Mouse (Mus musculus) gastrocnemius, postnatal 4 days (tissue): Measurements from ENCODE around the gene Slc25a42. TPM values are rescaled to one million over a fixed set of nuclear protein-coding genes. Genes with fewer than 3 reads are reported as not detected.
A peak's percentile ranks its signal among the peaks of the same experiment; 100 is the strongest.

Source experiments
- DNase-seq, 2 experiments: peaks; one replicate each; pipeline ENCODE4 v3.0.0; 2021 to 2022; ENCODE audit warnings: low spot score in 2 of 2, mixed read lengths in 2 of 2
- total RNA-seq, 2 experiments: library from RNA; stranded (reverse); gene quantifications; 2 replicates each; pipeline ENCODE4 v1.2.3; 2021

Slc25a42 gene
- total RNA-seq, 2 experiments from 2014 or later = 26.2 to 27.9 TPM

GRCm38 (mm10) chr8:70172043-70172681 lies 39.9 kb downstream of the Slc25a42 start, which contains the start of gene Tmem161a:
Gene Tmem161a, plus strand, starts transcription at chr8:70172356.
- peak; percentile 74 to 90 for DNase-seq

- no peak for DNase-seq
Measured at GRCm38 (mm10) chr8:70171240-70171639, 40.9 kb downstream of the Slc25a42 start.

- DNase-seq = no peak
Measured at GRCm38 (mm10) chr8:70170748-70171147, 41.4 kb downstream of the Slc25a42 start.

DNA sequence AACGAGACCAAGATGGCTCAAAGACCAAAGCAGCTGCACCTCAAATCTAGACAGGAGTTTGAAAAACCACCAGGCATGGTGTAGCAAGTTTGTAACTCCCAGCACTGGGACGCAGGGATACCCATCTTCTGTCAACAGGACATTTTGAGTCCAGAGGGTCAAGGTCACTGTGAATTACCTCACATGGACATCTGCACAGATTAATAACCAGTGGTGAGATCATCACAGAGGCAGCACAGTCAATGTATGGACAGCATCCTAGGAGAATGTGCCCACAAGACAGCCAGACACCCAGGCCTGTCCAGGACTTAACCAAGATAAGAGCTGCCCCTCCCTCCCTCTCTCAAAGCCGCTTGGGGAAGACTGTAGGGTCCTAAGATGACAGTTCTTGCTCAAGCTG lies 42.0 kb downstream of the Slc25a42 start:
- DNase-seq = no peak

- DNase-seq = peak; percentile 57 to 74
Measured at GRCm38 (mm10) chr8:70166504-70167110, 45.5 kb downstream of the Slc25a42 start.

DNA sequence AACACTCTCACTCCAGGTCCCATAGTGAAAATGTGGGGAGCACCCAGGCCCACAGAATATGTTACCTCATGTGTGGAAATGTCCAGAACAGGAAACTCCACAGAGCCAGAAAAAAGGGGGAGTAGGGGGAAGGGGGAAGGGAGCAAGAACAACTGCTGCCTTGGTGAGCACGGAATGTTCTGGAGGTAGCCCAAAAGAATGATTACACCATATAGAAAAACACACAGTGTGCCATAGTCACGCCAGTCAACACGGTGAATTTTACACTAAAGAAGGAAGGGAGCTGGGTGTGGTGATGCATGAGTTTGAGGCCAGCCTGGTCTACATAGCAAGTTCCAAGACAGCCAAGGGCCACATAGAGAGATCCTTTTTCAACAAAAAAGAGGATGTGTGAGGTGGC lies 48.8 kb downstream of the Slc25a42 start:
- no peak for DNase-seq

- no peak for DNase-seq
Measured at GRCm38 (mm10) chr8:70160015-70160414, 52.1 kb downstream of the Slc25a42 start.

- DNase-seq = no peak
Measured at GRCm38 (mm10) chr8:70159211-70159610, 52.9 kb downstream of the Slc25a42 start.

DNA sequence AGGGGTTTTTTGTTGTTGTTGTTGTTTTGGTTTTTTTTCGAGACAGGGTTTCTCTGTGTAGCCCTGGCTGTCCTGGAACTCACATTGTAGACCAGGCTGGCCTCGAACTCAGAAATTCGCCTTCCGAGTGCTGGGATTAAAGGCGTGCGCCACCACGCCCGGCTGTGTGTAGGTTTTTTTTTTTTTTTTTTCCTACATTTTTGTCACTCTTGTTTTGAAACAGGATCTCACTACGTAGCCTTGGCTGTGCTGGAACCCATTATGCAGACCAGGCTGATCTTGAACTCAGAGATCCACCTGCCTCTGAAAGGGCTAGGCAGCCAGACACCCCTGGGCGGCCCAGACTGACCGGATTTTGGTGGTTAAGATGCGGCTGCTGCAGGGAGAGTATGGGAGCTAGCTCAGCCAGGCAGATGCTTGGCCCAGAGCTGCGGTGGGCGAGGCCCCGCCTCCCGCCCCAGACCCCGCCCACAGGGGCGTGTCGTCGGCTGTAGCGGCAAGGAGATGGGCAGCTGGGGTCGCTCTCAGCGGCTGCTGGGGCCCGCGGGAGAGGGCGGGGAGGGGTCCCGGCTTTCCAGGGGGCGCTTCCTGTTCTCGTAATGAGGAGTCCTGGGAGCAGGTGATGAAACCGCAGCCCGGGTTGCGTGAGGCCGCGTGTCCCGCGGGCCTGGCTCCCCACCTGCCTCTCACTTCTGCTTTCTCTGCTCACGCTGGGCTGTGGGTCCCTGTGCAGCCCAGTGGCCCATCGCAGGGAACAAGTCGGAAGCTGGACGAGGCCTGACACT lies 53.8 kb downstream of the Slc25a42 start:
- peak; percentile 43 to 68 for DNase-seq

GRCm38 (mm10) chr8:70157240-70157800 lies 54.8 kb downstream of the Slc25a42 start:
- no peak for DNase-seq

- peak; percentile 43 to 73 for DNase-seq
Measured at GRCm38 (mm10) chr8:70152537-70153257, 59.4 kb downstream of the Slc25a42 start.

DNA sequence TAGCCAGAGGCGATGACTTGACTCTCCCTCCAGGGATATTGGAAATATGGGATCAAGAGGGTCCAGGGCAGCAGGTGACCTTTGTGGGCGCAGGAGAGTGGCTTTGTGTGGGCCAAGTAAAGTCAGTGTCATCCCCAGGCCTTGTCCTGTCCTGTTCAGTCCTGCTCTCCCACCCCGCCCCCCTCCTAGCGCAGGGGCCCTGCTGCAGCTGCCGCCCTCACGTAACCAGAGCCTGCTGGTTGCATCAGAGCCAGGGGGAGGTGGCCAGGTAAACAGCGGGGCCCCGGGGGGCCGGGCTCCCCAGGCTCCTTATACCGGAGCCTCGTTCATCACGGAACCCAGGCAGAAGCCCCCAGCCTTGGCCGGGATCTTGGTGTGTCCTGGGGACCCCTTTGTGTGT lies 61.9 kb downstream of the Slc25a42 start:
- no peak for DNase-seq

DNA sequence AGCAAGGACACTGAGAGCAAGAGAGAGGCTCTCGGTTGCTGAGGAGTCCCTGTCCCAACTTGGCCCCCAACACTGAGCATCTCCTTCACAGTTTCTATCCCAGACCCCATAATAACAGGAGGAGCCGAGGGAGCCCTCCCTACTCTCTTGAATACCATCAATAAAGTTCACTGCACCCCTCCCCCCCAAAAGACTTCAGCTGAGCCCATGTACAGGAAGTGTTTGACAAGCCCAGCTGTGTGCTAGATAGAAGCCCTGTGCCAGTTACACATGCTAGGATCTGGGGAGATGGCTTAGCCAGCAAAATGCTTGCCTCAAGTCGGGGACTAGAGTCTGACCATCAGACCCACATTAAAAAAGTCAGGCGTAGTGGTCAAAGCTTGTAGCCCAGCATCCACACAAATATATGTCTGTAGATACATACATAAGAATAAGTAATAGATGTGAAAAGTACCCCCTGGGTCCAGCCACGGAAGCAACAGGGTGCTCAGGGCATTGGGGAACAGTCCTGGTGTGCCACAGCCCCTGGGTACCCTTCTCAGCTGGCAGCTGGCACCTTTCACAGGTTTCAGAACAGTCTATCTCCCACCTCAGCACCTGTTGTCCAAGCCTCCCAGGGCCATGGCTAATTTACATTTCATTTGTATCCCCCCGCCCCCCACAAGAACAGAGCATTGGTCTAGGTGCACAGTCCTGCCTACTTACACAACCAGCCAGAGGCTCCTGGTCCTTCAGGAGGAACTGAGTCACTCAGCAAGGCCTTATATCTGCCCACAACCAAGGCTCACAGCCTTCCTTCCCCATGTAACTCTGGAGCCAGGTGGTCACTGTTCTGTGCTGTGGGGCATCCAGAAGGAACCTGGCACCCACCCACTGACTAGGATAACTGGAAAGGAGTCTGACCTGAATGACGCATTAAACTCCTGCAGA lies 64.2 kb downstream of the Slc25a42 start:
- no peak for DNase-seq

DNA sequence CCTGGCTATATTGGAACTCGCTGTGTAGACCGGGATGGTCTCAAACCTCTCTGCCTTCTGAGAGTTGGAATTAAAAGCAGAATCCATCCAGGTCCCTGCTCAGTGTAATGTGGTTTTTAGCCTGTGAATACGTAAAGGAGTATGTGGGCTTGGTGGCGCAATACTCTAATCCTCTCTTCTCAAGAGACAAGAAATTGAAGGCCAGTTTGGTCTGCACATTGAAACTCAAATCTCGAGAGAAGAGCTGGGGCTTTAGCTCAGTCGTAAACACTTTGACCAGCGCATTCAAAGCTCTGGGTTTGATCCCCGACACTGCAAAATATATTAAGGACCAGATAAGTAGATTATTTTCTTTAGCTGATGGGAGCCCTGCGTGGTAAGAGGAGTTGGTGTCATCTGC lies 72.1 kb downstream of the Slc25a42 start:
- DNase-seq = no peak

DNA sequence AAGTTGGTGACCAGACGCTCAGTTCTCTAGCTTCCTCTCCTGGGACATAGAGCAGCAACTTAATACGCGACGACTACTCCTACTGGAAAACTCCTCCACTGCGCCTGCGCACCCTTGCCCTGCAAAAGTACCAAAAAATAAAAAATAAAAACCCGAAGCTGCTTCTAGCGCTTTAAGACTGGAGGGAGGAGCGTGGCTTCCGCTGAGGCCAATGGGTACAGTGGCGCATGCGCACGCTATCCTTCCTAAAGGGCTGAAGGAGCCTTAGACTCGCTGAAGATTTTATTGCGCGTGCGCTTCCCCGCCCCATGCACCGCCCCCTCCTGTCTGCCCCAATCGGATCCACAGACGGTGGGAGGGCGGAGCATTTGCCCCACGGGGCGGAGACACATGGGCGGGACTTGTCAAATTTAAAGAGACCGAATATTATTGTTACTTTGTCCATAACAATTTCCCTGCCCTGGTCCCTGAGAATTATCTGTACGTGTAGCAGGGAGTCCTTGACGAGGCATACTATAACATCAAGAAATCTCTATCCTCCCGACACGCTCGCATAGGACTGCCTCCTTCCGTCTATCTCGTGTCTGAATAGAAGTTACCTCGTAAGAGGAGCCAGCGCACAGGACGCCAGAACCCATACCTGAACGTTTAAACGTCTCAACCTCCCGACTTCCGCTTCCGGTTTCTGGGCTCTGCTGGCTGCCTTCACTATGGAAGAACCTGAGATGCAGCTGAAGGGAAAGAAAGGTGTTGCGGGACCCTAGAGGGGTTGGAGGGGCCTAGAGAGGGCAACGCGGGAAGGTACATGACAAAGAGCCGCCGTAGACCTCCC lies 72.9 kb downstream of the Slc25a42 start, which contains the start of the genes Rfxank, Borcs8 and Mef2b:
TSS of gene Rfxank (minus strand) at position 129 of the 832 bp plus-strand sequence.
TSS of gene Borcs8 (plus strand) at position 474 of the 832 bp plus-strand sequence.
TSS of gene Mef2b (plus strand) at position 686 of the 832 bp plus-strand sequence.
- peak; percentile 97 to 99 for DNase-seq

DNA sequence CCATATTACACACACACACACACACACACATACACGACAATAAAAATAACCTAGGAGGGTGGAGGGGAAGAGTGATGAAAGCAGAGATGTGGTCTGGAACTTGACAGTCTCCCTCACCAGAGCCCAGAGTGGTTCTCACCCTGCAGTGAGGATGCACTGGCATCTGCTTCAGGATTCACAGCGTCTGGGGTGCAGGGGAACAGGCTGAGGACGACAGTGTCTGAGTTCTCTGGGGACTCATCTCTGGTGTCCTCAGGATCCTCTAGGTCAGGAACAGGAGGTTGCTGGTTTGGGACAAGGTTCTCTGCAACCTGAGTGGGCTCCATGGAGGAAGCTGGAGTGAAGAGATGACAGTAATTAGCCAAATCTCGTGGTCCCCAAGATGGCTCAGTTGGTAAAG lies 74.2 kb downstream of the Slc25a42 start:
- no peak for DNase-seq

DNA sequence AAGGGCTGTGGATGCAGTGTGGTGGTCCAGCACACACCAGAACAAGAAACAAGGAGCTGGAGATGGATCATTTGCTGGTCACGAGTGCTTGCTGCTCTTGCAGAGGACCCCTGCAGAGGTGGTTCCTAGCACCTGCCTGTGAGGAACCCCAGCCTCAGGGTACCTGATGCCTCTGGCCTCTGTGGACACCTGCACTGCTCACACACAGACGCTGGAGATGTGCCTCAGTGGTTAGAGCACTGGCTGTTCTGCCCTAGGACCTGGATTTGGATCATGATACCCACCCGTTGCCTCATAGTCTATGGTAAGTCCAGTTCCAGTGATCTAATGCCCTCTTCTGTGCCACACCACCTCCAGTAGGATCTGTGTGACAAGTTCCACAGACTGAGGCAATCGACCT lies 75.5 kb downstream of the Slc25a42 start:
- DNase-seq = no peak

GRCm38 (mm10) chr8:70134931-70135330 lies 77.2 kb downstream of the Slc25a42 start:
- no peak for DNase-seq
